Mouse (Mus musculus): Measurements from ENCODE around the gene Ggact. TPM values are rescaled to one million over a fixed set of nuclear protein-coding genes. Genes with fewer than 3 reads are reported as not detected.

The Ggact gene
- polyA plus RNA-seq, 1 experiment: 137 TPM

- TF ChIP-seq POLR2A (IDR thresholded peaks at IDR 0.05; ENCODE audit: borderline replicate concordance, insufficient read depth, low read length) (no peak), CTCF (IDR thresholded peaks at IDR 0.05; ENCODE audit: borderline replicate concordance, insufficient read depth, low read depth, low read length) (no peak)
- peaks cover 56% of the 10 kb centered on the region for H3K4me1 ChIP-seq (ENCODE audit: control insufficient read depth, insufficient read depth, low read length)
- H3K27me3 ChIP-seq (ENCODE audit: control insufficient read depth, insufficient read depth, low read length): no peaks in the 10 kb centered on the region
- DNase-seq: peak; percentile 25 to 42
- H3K4me3 ChIP-seq (replicated peaks; ENCODE audit: insufficient read depth, low read depth, low read length): no peak overlapping the region
- H3K27ac ChIP-seq (ENCODE audit: insufficient read depth, low read length): peak overlapping the region; percentile 97
- 45% methylated on average over 10 of the region's 10 CpGs for WGBS
Observed at GRCm38 (mm10) chr14:122883821-122884584, 29.6 kb downstream of the Ggact start.

GRCm38 (mm10) chr14:122883410-122883806 lies 30.1 kb downstream of the Ggact start:
- Histone ChIP-seq H3K4me1 (ENCODE audit: control insufficient read depth, insufficient read depth, low read length) (peaks cover 60% of the 10 kb centered on the region), H3K27ac (ENCODE audit: insufficient read depth, low read length) (peak overlapping the region; percentile 97; the same call in 1 of the 2 replicates), H3K27me3 (ENCODE audit: control insufficient read depth, insufficient read depth, low read length) (no peaks in the 10 kb centered on the region), H3K4me3 (replicated peaks; ENCODE audit: insufficient read depth, low read depth, low read length) (no peak overlapping the region)
- peak; percentile 13 to 17 for DNase-seq
- WGBS: 81% methylated on average over 4 of the region's 4 CpGs
- TF ChIP-seq CTCF (IDR thresholded peaks at IDR 0.05; ENCODE audit: borderline replicate concordance, insufficient read depth, low read depth, low read length) (no peak), POLR2A (IDR thresholded peaks at IDR 0.05; ENCODE audit: borderline replicate concordance, insufficient read depth, low read length) (no peak)

GRCm38 (mm10) chr14:122882795-122883409 lies 30.7 kb downstream of the Ggact start:
- TF ChIP-seq POLR2A (IDR thresholded peaks at IDR 0.05; ENCODE audit: borderline replicate concordance, insufficient read depth, low read length): no peak
- TF ChIP-seq CTCF (IDR thresholded peaks at IDR 0.05; ENCODE audit: borderline replicate concordance, insufficient read depth, low read depth, low read length): no peak
- Histone ChIP-seq H3K4me1 (ENCODE audit: control insufficient read depth, insufficient read depth, low read length) (peaks cover 64% of the 10 kb centered on the region), H3K27ac (ENCODE audit: insufficient read depth, low read length) (peak overlapping the region; percentile 86), H3K27me3 (ENCODE audit: control insufficient read depth, insufficient read depth, low read length) (no peaks in the 10 kb centered on the region), H3K4me3 (replicated peaks; ENCODE audit: insufficient read depth, low read depth, low read length) (no peak overlapping the region)
- DNase-seq: peak in 1 of 2 experiments; percentile 48
- WGBS: 52% methylated on average over 7 of the region's 7 CpGs

GRCm38 (mm10) chr14:122882201-122882639 lies 31.3 kb downstream of the Ggact start:
- no peaks in the 10 kb centered on the region for H3K27me3 ChIP-seq (ENCODE audit: control insufficient read depth, insufficient read depth, low read length)
- DNase-seq: peak; percentile 54 to 56
- no peak overlapping the region for H3K4me3 ChIP-seq (replicated peaks; ENCODE audit: insufficient read depth, low read depth, low read length)
- TF ChIP-seq POLR2A (IDR thresholded peaks at IDR 0.05; ENCODE audit: borderline replicate concordance, insufficient read depth, low read length) (no peak), CTCF (IDR thresholded peaks at IDR 0.05; ENCODE audit: borderline replicate concordance, insufficient read depth, low read depth, low read length) (no peak)
- WGBS: 13% methylated on average over 9 of the region's 9 CpGs
- H3K4me1 ChIP-seq (ENCODE audit: control insufficient read depth, insufficient read depth, low read length): peaks cover 66% of the 10 kb centered on the region
- H3K27ac ChIP-seq (ENCODE audit: insufficient read depth, low read length): peak overlapping the region; percentile 82

GRCm38 (mm10) chr14:122881699-122882098 lies 31.9 kb downstream of the Ggact start:
- Histone ChIP-seq H3K4me3 (replicated peaks; ENCODE audit: insufficient read depth, low read depth, low read length) (no peak overlapping the region), H3K27me3 (ENCODE audit: control insufficient read depth, insufficient read depth, low read length) (no peaks in the 10 kb centered on the region), H3K27ac (ENCODE audit: insufficient read depth, low read length) (peak overlapping the region; percentile 82), H3K4me1 (ENCODE audit: control insufficient read depth, insufficient read depth, low read length) (peaks cover 65% of the 10 kb centered on the region)
- TF ChIP-seq POLR2A (IDR thresholded peaks at IDR 0.05; ENCODE audit: borderline replicate concordance, insufficient read depth, low read length) (no peak), CTCF (IDR thresholded peaks at IDR 0.05; ENCODE audit: borderline replicate concordance, insufficient read depth, low read depth, low read length) (no peak)
- no peak for DNase-seq
- 55% methylated on average over 2 of the region's 2 CpGs for WGBS

GRCm38 (mm10) chr14:122880291-122880690 lies 33.3 kb downstream of the Ggact start:
- DNase-seq: peak; percentile 56 to 59
- no peak overlapping the region for H3K4me3 ChIP-seq (replicated peaks; ENCODE audit: insufficient read depth, low read depth, low read length)
- 17% methylated on average over 7 of the region's 7 CpGs for WGBS
- TF ChIP-seq POLR2A (IDR thresholded peaks at IDR 0.05; ENCODE audit: borderline replicate concordance, insufficient read depth, low read length): no peak
- no peak for TF ChIP-seq CTCF (IDR thresholded peaks at IDR 0.05; ENCODE audit: borderline replicate concordance, insufficient read depth, low read depth, low read length)
- H3K4me1 ChIP-seq (ENCODE audit: control insufficient read depth, insufficient read depth, low read length): peaks cover 64% of the 10 kb centered on the region
- peak overlapping the region; percentile 79 for H3K27ac ChIP-seq (ENCODE audit: insufficient read depth, low read length)
- H3K27me3 ChIP-seq (ENCODE audit: control insufficient read depth, insufficient read depth, low read length): no peaks in the 10 kb centered on the region

- peak overlapping the region; percentile 17 for H3K4me3 ChIP-seq (replicated peaks; ENCODE audit: insufficient read depth, low read depth, low read length)
- no peaks in the 10 kb centered on the region for H3K27me3 ChIP-seq (ENCODE audit: control insufficient read depth, insufficient read depth, low read length)
- WGBS: 23% methylated on average over 3 of the region's 3 CpGs
- peak; percentile 54 to 59 for DNase-seq
- peak; percentile 42; the same call in 1 of the 2 replicates for TF ChIP-seq CTCF (IDR thresholded peaks at IDR 0.05; ENCODE audit: borderline replicate concordance, insufficient read depth, low read depth, low read length)
- no peak for TF ChIP-seq POLR2A (IDR thresholded peaks at IDR 0.05; ENCODE audit: borderline replicate concordance, insufficient read depth, low read length)
- peak overlapping the region; percentile 90 for H3K27ac ChIP-seq (ENCODE audit: insufficient read depth, low read length)
- peaks cover 48% of the 10 kb centered on the region for H3K4me1 ChIP-seq (ENCODE audit: control insufficient read depth, insufficient read depth, low read length)
Observed at GRCm38 (mm10) chr14:122877787-122878186, 35.8 kb downstream of the Ggact start.

Data from cerebellum, adult 2 months (tissue).